Mouse (Mus musculus): ENCODE measurements at regions not wholly inside any gene's neighbourhood (a gene's known extent, or its start where the extent isn't known, plus 50 kb on each side); places are given as distances from the start of the nearest gene placed in this dataset.
A peak's percentile ranks its signal among the peaks of the same experiment; 100 is the strongest.

DNA sequence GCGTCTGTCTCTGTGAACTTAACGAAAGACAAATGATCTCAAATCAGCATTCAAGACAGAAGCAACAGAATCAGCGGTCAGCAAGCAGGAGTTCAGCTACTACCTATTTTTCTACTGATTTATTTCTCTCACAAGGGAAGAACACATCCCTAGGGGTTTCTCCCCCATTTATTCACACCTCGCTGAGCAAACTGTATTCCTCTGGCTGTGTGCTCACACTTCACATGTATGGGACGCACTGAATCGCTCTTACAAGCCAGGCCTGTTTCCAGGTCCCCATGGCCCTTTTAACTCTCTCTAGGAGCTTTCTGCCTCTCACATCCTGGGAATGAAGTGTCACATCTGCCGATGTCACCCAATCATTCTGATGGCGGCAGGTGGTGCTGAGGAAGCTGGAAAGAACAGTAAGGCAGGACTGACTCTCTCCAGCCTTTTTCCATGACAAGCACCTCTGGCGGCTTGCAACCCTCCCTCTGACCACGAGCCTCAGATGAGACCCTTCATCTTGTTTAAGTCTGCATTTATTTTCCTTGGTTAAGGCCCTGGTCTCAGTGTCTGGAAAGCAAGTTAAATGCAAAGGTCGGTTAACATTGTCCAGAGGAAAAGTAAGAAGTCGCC, 350.3 kb downstream of the 1500009L16Rik start:
- Histone ChIP-seq H3K27me3 (ENCODE audit: control insufficient read depth, insufficient read depth, low read length) (no peaks in the 10 kb centered on the region), H3K79me2 (ENCODE audit: control insufficient read depth, insufficient read depth, low read length) (no peaks in the 10 kb centered on the region), H3K27ac (replicated peaks; ENCODE audit: insufficient read depth, low read depth, low read length) (no peak overlapping the region), H3K4me1 (ENCODE audit: control insufficient read depth, insufficient read depth, low read length) (no peaks in the 10 kb centered on the region), H3K9ac (ENCODE audit: low read depth, low read length) (no peak overlapping the region), H3K4me3 (ENCODE audit: insufficient read depth, low read depth, low read length) (no peak overlapping the region), H3K36me3 (ENCODE audit: control insufficient read depth, insufficient read depth, low read length) (no peaks in the 10 kb centered on the region)
- DNase-seq (ENCODE audit: extremely low read depth, low read depth, low spot score) = no peak
- 84% methylated on average over 12 of the region's 12 CpGs for WGBS
- no peak for TF ChIP-seq POLR2A (IDR thresholded peaks at IDR 0.05; ENCODE audit: extremely low read depth, insufficient read depth, low read length)
- no peak for TF ChIP-seq CTCF (IDR thresholded peaks at IDR 0.05; ENCODE audit: low read depth, low read length)

DNA sequence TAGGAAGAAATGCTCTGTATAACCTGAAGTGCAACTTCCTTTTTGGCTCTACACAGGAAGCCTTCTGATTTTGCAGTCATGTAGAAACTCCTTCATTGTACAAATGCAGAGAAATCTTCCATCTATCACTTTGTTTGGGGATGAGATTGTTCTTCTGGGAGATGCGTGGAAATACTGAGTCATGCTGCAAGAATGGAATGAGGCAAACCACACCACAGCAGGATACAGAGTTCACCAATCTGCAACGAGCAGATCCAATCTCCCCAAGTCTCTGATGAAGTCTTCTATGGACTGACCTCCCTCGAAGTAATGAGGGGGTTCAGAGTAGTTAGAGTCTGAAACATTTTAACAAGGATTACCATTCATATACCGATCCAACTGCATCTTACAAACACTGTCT, 352.9 kb downstream of the 1500009L16Rik start:
- no peak for DNase-seq (ENCODE audit: extremely low read depth, low read depth, low spot score)
- Histone ChIP-seq H3K9ac (ENCODE audit: low read depth, low read length) (no peak overlapping the region), H3K4me1 (ENCODE audit: control insufficient read depth, insufficient read depth, low read length) (no peaks in the 10 kb centered on the region), H3K36me3 (ENCODE audit: control insufficient read depth, insufficient read depth, low read length) (no peaks in the 10 kb centered on the region), H3K27me3 (ENCODE audit: control insufficient read depth, insufficient read depth, low read length) (no peaks in the 10 kb centered on the region), H3K4me3 (ENCODE audit: insufficient read depth, low read depth, low read length) (no peak overlapping the region), H3K27ac (replicated peaks; ENCODE audit: insufficient read depth, low read depth, low read length) (no peak overlapping the region), H3K79me2 (ENCODE audit: control insufficient read depth, insufficient read depth, low read length) (no peaks in the 10 kb centered on the region)
- WGBS = 76% methylated on average over 4 of the region's 4 CpGs
- TF ChIP-seq CTCF (IDR thresholded peaks at IDR 0.05; ENCODE audit: low read depth, low read length) (no peak), POLR2A (IDR thresholded peaks at IDR 0.05; ENCODE audit: extremely low read depth, insufficient read depth, low read length) (no peak)

DNA sequence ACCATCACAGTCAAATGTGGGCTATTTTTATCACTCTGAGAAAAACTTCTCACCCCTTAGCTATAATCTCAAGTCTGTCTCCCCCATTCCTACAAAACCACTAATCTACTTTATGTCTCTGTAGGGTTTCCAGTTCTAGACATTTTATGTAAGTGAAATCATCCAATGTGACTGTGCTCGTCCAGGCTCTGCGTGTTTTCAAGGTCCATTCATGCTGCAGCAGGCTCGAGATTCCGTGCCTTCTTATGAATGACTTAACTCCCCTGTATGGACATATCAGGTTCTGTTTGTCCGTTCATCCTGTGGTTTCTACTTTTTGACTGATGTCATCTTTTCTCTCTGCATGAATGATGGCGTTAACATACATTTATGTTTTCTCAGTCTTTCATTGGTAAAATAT, 357.6 kb downstream of the 1500009L16Rik start:
- Histone ChIP-seq H3K79me2 (ENCODE audit: control insufficient read depth, insufficient read depth, low read length) (no peaks in the 10 kb centered on the region), H3K36me3 (ENCODE audit: control insufficient read depth, insufficient read depth, low read length) (no peaks in the 10 kb centered on the region), H3K4me3 (ENCODE audit: insufficient read depth, low read depth, low read length) (no peak overlapping the region), H3K27ac (replicated peaks; ENCODE audit: insufficient read depth, low read depth, low read length) (no peak overlapping the region), H3K9ac (ENCODE audit: low read depth, low read length) (no peak overlapping the region), H3K27me3 (ENCODE audit: control insufficient read depth, insufficient read depth, low read length) (no peaks in the 10 kb centered on the region), H3K4me1 (ENCODE audit: control insufficient read depth, insufficient read depth, low read length) (no peaks in the 10 kb centered on the region)
- no peak for DNase-seq (ENCODE audit: extremely low read depth, low read depth, low spot score)
- TF ChIP-seq POLR2A (IDR thresholded peaks at IDR 0.05; ENCODE audit: extremely low read depth, insufficient read depth, low read length) (no peak), CTCF (IDR thresholded peaks at IDR 0.05; ENCODE audit: low read depth, low read length) (no peak)
- WGBS = 85% methylated on average over 6 of the region's 6 CpGs

DNA sequence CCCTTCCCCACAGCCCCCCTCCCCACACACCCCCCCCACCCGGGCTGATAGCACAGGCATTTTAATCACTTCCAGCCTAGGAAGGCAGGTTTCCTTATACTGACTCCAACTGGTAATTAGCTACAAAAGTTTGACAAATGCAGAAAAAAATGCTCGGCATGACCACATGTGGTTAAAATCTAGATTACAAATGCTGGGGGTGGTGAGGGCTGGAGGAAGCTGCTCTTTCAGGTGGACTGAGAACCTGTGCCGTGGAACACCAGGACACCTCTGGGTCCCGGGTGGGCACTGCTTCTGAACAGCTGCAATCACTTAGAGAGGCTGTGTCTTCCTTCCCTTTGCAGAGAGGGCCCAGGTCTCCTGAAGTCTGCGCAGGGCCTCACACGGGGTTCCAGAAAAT, 358.7 kb downstream of the Nuak1 start:
- H3K4me3 ChIP-seq (ENCODE audit: insufficient read depth, low read depth, low read length) = no peak overlapping the region
- 66% methylated on average over 6 of the region's 6 CpGs for WGBS
- no peak for DNase-seq (ENCODE audit: extremely low read depth, low read depth, low spot score)
- TF ChIP-seq POLR2A (IDR thresholded peaks at IDR 0.05; ENCODE audit: extremely low read depth, insufficient read depth, low read length) (no peak), CTCF (IDR thresholded peaks at IDR 0.05; ENCODE audit: low read depth, low read length) (no peak)
- no peaks in the 10 kb centered on the region for H3K27me3 ChIP-seq (ENCODE audit: control insufficient read depth, insufficient read depth, low read length)
- H3K4me1 ChIP-seq (ENCODE audit: control insufficient read depth, insufficient read depth, low read length) = no peaks in the 10 kb centered on the region
- no peak overlapping the region for H3K27ac ChIP-seq (replicated peaks; ENCODE audit: insufficient read depth, low read depth, low read length)
- no peaks in the 10 kb centered on the region for H3K79me2 ChIP-seq (ENCODE audit: control insufficient read depth, insufficient read depth, low read length)
- no peak overlapping the region for H3K9ac ChIP-seq (ENCODE audit: low read depth, low read length)
- no peaks in the 10 kb centered on the region for H3K36me3 ChIP-seq (ENCODE audit: control insufficient read depth, insufficient read depth, low read length)

DNA sequence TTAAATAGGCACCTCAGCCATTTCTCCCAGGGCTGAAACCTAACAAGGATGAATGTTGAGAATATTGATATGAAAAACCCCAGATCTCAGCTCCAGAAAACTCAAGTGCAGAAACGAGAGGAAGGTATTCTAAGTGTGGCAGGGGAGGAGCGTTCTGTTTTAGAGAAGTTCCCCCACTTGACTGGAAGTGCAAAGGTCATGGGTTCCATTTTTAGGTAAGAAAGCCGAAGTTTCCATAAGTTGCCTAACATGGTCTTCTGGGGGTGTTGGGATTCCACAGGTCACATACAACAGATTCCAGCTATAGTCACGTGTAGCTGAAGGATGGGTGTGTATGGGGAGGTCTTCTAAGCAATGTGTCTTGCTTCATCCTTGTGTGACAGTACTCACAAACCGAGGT, 352.9 kb downstream of the Nuak1 start:
- H3K4me1 ChIP-seq (ENCODE audit: control insufficient read depth, insufficient read depth, low read length) = no peaks in the 10 kb centered on the region
- no peak overlapping the region for H3K27ac ChIP-seq (replicated peaks; ENCODE audit: insufficient read depth, low read depth, low read length)
- no peaks in the 10 kb centered on the region for H3K36me3 ChIP-seq (ENCODE audit: control insufficient read depth, insufficient read depth, low read length)
- 81% methylated on average over 5 of the region's 5 CpGs for WGBS
- H3K9ac ChIP-seq (ENCODE audit: low read depth, low read length) = no peak overlapping the region
- DNase-seq (ENCODE audit: extremely low read depth, low read depth, low spot score) = peak; percentile 6
- H3K4me3 ChIP-seq (ENCODE audit: insufficient read depth, low read depth, low read length) = no peak overlapping the region
- TF ChIP-seq CTCF (IDR thresholded peaks at IDR 0.05; ENCODE audit: low read depth, low read length) (no peak), POLR2A (IDR thresholded peaks at IDR 0.05; ENCODE audit: extremely low read depth, insufficient read depth, low read length) (no peak)
- H3K27me3 ChIP-seq (ENCODE audit: control insufficient read depth, insufficient read depth, low read length) = no peaks in the 10 kb centered on the region
- no peaks in the 10 kb centered on the region for H3K79me2 ChIP-seq (ENCODE audit: control insufficient read depth, insufficient read depth, low read length)

DNA sequence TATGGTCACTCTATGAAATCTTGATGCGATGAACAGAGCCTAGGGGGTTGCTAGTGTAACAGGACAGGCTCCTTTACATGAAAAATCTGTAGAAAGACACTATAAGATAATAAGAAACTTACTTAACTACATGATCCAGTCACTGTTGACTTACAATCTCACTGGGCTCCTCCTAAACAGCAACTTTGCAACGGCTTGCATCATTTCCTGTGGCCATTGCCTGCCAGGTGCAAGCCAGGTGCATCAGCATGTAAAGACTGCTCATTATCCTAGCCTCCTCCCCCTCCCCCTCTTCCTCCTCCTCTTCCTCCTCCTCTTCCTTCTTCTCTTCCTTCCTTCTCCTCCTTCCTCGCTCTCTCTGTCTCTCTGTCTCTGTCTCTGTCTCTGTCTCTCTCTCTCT, 352.5 kb downstream of the Nuak1 start:
- no peak for DNase-seq (ENCODE audit: extremely low read depth, low read depth, low spot score)
- WGBS = 83% methylated on average over 3 of the region's 3 CpGs
- no peaks in the 10 kb centered on the region for H3K27me3 ChIP-seq (ENCODE audit: control insufficient read depth, insufficient read depth, low read length)
- TF ChIP-seq CTCF (IDR thresholded peaks at IDR 0.05; ENCODE audit: low read depth, low read length) (no peak), POLR2A (IDR thresholded peaks at IDR 0.05; ENCODE audit: extremely low read depth, insufficient read depth, low read length) (no peak)
- H3K4me3 ChIP-seq (ENCODE audit: insufficient read depth, low read depth, low read length) = no peak overlapping the region
- H3K79me2 ChIP-seq (ENCODE audit: control insufficient read depth, insufficient read depth, low read length) = no peaks in the 10 kb centered on the region
- H3K9ac ChIP-seq (ENCODE audit: low read depth, low read length) = no peak overlapping the region
- H3K4me1 ChIP-seq (ENCODE audit: control insufficient read depth, insufficient read depth, low read length) = no peaks in the 10 kb centered on the region
- H3K36me3 ChIP-seq (ENCODE audit: control insufficient read depth, insufficient read depth, low read length) = no peaks in the 10 kb centered on the region
- H3K27ac ChIP-seq (replicated peaks; ENCODE audit: insufficient read depth, low read depth, low read length) = no peak overlapping the region
